Mouse (Mus musculus) E14TG2a.4 (cell line): ENCODE data around the gene Gli2.

Experiments used
- H3K27me3 ChIP-seq: 2 replicates; pipeline ENCODE4 v1.6.1; 2014; ENCODE audit warnings: low read length, control low read depth; ENCODE audit not compliant: insufficient read depth
- H3K36me3 ChIP-seq: 2 replicates; pipeline ENCODE4 v1.6.1; 2014; ENCODE audit warnings: low read length, control low read depth; ENCODE audit not compliant: insufficient read depth
- H3K4me1 ChIP-seq: replicated peaks from 2 replicates; pipeline ENCODE4 v1.6.1; 2014; ENCODE audit warnings: low read depth, low read length, control low read depth
- H3K4me3 ChIP-seq: replicated peaks from 2 replicates; pipeline ENCODE4 v1.5.1; 2014; ENCODE audit warnings: mild to moderate bottlenecking, low read length
- H3K9me3 ChIP-seq: 2 replicates; pipeline ENCODE4 v1.6.1; 2014; ENCODE audit warnings: low read length, control low read depth
- CTCF ChIP-seq: conservative IDR thresholded peaks from 2 replicates; pipeline ENCODE4 v1.5.1; 2014; ENCODE audit warnings: low read length
- NANOG ChIP-seq: IDR thresholded peaks from 2 replicates; pipeline ENCODE4 v1.6.1; 2014; ENCODE audit warnings: borderline replicate concordance, low read length, mixed read lengths
- POU5F1 ChIP-seq: IDR thresholded peaks from 2 replicates; pipeline ENCODE4 v1.6.1; 2014; ENCODE audit warnings: low read length, borderline replicate concordance

Gli2 gene

GRCm38 (mm10) chr1:118864031-118864430, 189.4 kb downstream of the Gli2 start:
- no peak for TF ChIP-seq POU5F1
- no peak for TF ChIP-seq NANOG
- no peak for TF ChIP-seq CTCF
- Histone ChIP-seq H3K27me3 (no peaks in the 10 kb centered on the region), H3K9me3 (no peaks in the 10 kb centered on the region), H3K4me1 (peaks cover 29% of the 10 kb centered on the region), H3K36me3 (peaks cover 99% of the 10 kb centered on the region), H3K4me3 (no peak overlapping the region)

GRCm38 (mm10) chr1:118858101-118858500, 195.3 kb downstream of the Gli2 start:
- Histone ChIP-seq H3K4me1 (peaks cover 8% of the 10 kb centered on the region; the same call in 1 of the 2 replicates), H3K27me3 (no peaks in the 10 kb centered on the region), H3K4me3 (no peak overlapping the region), H3K9me3 (no peaks in the 10 kb centered on the region), H3K36me3 (peaks cover 95% of the 10 kb centered on the region)
- TF ChIP-seq POU5F1 (no peak), CTCF (no peak), NANOG (no peak)

- Histone ChIP-seq H3K27me3 (peaks cover 18% of the 10 kb centered on the region), H3K36me3 (peaks cover 27% of the 10 kb centered on the region), H3K4me1 (peaks cover 9% of the 10 kb centered on the region), H3K9me3 (no peaks in the 10 kb centered on the region), H3K4me3 (no peak overlapping the region)
- TF ChIP-seq CTCF, result no peak
These were observed 222.8 kb downstream of the Gli2 start for GRCm38 (mm10) chr1:118830658-118831057.

GRCm38 (mm10) chr1:118826614-118827013, 226.8 kb downstream of the Gli2 start:
- H3K27me3 ChIP-seq, result peaks cover 23% of the 10 kb centered on the region
- peaks cover 7% of the 10 kb centered on the region for H3K4me1 ChIP-seq
- H3K4me3 ChIP-seq, result no peak overlapping the region
- H3K9me3 ChIP-seq, result no peaks in the 10 kb centered on the region
- H3K36me3 ChIP-seq, result no peaks in the 10 kb centered on the region
- TF ChIP-seq NANOG (no peak), CTCF (no peak), POU5F1 (no peak)

- H3K4me1 ChIP-seq, result peaks cover 7% of the 10 kb centered on the region
- no peaks in the 10 kb centered on the region for H3K36me3 ChIP-seq
- H3K9me3 ChIP-seq, result no peaks in the 10 kb centered on the region
- H3K27me3 ChIP-seq, result peaks cover 23% of the 10 kb centered on the region
- no peak for TF ChIP-seq POU5F1
- TF ChIP-seq NANOG, result no peak
- peak overlapping the region; percentile 52 for H3K4me3 ChIP-seq
These were observed 227.8 kb downstream of the Gli2 start for GRCm38 (mm10) chr1:118825467-118826219.

GRCm38 (mm10) chr1:118825035-118825434, 228.4 kb downstream of the Gli2 start:
- no peaks in the 10 kb centered on the region for H3K9me3 ChIP-seq
- H3K4me3 ChIP-seq, result peak overlapping the region; percentile 52; the same call in 1 of the 2 replicates

GRCm38 (mm10) chr1:118822258-118822657, 231.2 kb downstream of the Gli2 start:
- TF ChIP-seq POU5F1 (no peak), CTCF (peak; percentile 93)
- Histone ChIP-seq H3K36me3 (no peaks in the 10 kb centered on the region), H3K27me3 (peaks cover 25% of the 10 kb centered on the region), H3K9me3 (no peaks in the 10 kb centered on the region), H3K4me1 (peaks cover 7% of the 10 kb centered on the region), H3K4me3 (no peak overlapping the region)

More at GRCm38 (mm10) chr1:118825035-118825434, 228.4 kb downstream of the Gli2 start:
- Histone ChIP-seq H3K27me3 (peaks cover 23% of the 10 kb centered on the region), H3K4me1 (peaks cover 7% of the 10 kb centered on the region), H3K36me3 (no peaks in the 10 kb centered on the region)
- TF ChIP-seq POU5F1 (no peak), NANOG (no peak), CTCF (no peak)

GRCm38 (mm10) chr1:118815015-118815414, 238.4 kb downstream of the Gli2 start:
- H3K9me3 ChIP-seq, result peaks cover 49% of the 10 kb centered on the region
- TF ChIP-seq NANOG, result no peak
- TF ChIP-seq CTCF, result no peak
- no peak for TF ChIP-seq POU5F1
- H3K36me3 ChIP-seq, result no peaks in the 10 kb centered on the region
- no peak overlapping the region for H3K4me3 ChIP-seq
- no peaks in the 10 kb centered on the region for H3K4me1 ChIP-seq
- H3K27me3 ChIP-seq, result peaks cover 8% of the 10 kb centered on the region; the same call in 1 of the 2 replicates

- TF ChIP-seq POU5F1, result no peak
- no peak for TF ChIP-seq NANOG
- no peak for TF ChIP-seq CTCF
- H3K4me3 ChIP-seq, result no peak overlapping the region
- H3K27me3 ChIP-seq, result no peaks in the 10 kb centered on the region
- H3K4me1 ChIP-seq, result no peaks in the 10 kb centered on the region
- no peaks in the 10 kb centered on the region for H3K36me3 ChIP-seq
- H3K9me3 ChIP-seq, result peaks cover 64% of the 10 kb centered on the region
These were observed 243.1 kb downstream of the Gli2 start for GRCm38 (mm10) chr1:118810336-118810735.
